Mouse (Mus musculus): ENCODE data around the gene Nrxn3. TPM values are rescaled to one million over a fixed set of nuclear protein-coding genes. Genes with fewer than 3 reads are reported as not detected.

Gene Nrxn3
- polyA plus RNA-seq, 1 experiment from 2014 or later, result 96.9 TPM

DNA sequence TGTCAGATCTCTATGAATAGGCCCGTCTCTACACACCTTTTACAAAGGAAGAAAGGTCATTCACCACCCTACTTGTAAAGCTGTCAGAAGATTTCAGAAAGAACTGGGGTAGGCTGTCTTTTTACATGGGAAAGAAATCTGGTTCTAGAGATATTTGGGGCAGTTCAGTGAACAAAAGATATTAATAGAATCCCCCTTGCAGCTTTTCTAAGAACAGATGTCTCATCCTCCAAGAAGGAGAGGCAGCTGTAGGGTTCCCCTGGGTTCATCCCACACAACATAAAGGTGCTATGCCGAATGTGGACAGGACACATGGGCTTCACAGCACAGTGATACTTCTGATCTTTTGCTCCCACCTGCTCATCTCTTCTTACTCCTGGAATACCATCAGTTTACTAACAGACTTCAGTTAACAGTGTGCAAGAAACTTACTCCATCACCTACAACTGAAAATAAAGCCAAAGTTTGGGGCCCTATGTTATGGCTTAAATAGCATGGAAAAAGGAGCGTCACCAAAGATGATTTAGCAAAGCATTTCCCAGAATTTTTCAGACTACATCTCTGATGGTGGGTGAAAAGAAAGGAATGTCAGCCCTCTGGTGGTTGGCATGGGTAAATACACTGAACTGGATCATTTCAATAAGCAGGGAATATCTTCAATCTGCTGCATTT is 672.6 kb downstream of the Nrxn3 start:
- no peaks in the 10 kb centered on the region; the same call in 1 of the 2 replicates for H3K4me1 ChIP-seq (replicated peaks; ENCODE audit: control insufficient read depth, insufficient read depth, low read length)
- DNase-seq (ENCODE audit: low spot score) (peak; percentile 72), ATAC-seq (ENCODE audit: low FRiP score) (no peak)
- H3K27ac ChIP-seq, result no peak overlapping the region
- H3K9me3 ChIP-seq (ENCODE audit: control insufficient read depth, low read length), result no peaks in the 10 kb centered on the region
- no peak overlapping the region for H3K4me2 ChIP-seq (replicated peaks)
- H3K36me3 ChIP-seq (replicated peaks; ENCODE audit: control insufficient read depth, insufficient read depth), result no peaks in the 10 kb centered on the region
- H3K27me3 ChIP-seq (ENCODE audit: control insufficient read depth, insufficient read depth, low read length), result no peaks in the 10 kb centered on the region
- WGBS, result 58% methylated on average over 3 of the region's 3 CpGs
- H3K4me3 ChIP-seq (replicated peaks; ENCODE audit: low read length), result no peak overlapping the region
- no peak overlapping the region for H3K9ac ChIP-seq

DNA sequence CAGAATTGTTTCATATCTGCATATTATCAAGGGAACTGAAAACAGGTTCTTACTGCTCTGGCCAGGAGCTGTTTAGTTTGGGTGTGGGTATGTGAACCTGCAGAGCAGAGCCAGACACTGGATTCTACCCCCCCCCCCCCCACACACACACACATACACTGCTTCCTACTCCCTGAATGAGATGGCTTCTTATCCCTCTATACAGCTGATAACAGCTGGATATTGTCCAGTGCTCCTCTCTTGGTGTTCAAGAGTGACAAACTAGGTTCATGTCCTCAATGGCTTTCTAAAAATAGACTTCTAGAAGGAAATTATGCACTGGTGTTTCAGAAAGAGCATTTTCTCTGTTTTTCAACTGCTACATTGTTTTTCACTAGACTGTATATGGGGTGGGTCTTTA is 713.8 kb downstream of the Nrxn3 start:
- H3K4me3 ChIP-seq (replicated peaks; ENCODE audit: low read length), result no peak overlapping the region
- H3K9me3 ChIP-seq (ENCODE audit: control insufficient read depth, low read length), result no peaks in the 10 kb centered on the region
- ATAC-seq (ENCODE audit: low FRiP score) (no peak), DNase-seq (ENCODE audit: low spot score) (no peak)
- no peak overlapping the region for H3K9ac ChIP-seq
- H3K4me2 ChIP-seq (replicated peaks), result no peak overlapping the region
- no peaks in the 10 kb centered on the region for H3K4me1 ChIP-seq (replicated peaks; ENCODE audit: control insufficient read depth, insufficient read depth, low read length)
- no peaks in the 10 kb centered on the region for H3K27me3 ChIP-seq (ENCODE audit: control insufficient read depth, insufficient read depth, low read length)
- no peak overlapping the region for H3K27ac ChIP-seq
- no peaks in the 10 kb centered on the region for H3K36me3 ChIP-seq (replicated peaks; ENCODE audit: control insufficient read depth, insufficient read depth)

GRCm38 (mm10) chr12:89442323-89443038 is 719.8 kb downstream of the Nrxn3 start:
- no peaks in the 10 kb centered on the region for H3K4me1 ChIP-seq (replicated peaks; ENCODE audit: control insufficient read depth, insufficient read depth, low read length)
- H3K4me2 ChIP-seq (replicated peaks), result no peak overlapping the region
- ATAC-seq (ENCODE audit: low FRiP score) (no peak), DNase-seq (ENCODE audit: low spot score) (no peak)
- no peaks in the 10 kb centered on the region for H3K27me3 ChIP-seq (ENCODE audit: control insufficient read depth, insufficient read depth, low read length)
- H3K36me3 ChIP-seq (replicated peaks; ENCODE audit: control insufficient read depth, insufficient read depth), result no peaks in the 10 kb centered on the region
- H3K9ac ChIP-seq, result no peak overlapping the region
- no peaks in the 10 kb centered on the region for H3K9me3 ChIP-seq (ENCODE audit: control insufficient read depth, low read length)
- H3K27ac ChIP-seq, result no peak overlapping the region
- 25% methylated on average over 2 of the region's 2 CpGs for WGBS
- no peak overlapping the region for H3K4me3 ChIP-seq (replicated peaks; ENCODE audit: low read length)

DNA sequence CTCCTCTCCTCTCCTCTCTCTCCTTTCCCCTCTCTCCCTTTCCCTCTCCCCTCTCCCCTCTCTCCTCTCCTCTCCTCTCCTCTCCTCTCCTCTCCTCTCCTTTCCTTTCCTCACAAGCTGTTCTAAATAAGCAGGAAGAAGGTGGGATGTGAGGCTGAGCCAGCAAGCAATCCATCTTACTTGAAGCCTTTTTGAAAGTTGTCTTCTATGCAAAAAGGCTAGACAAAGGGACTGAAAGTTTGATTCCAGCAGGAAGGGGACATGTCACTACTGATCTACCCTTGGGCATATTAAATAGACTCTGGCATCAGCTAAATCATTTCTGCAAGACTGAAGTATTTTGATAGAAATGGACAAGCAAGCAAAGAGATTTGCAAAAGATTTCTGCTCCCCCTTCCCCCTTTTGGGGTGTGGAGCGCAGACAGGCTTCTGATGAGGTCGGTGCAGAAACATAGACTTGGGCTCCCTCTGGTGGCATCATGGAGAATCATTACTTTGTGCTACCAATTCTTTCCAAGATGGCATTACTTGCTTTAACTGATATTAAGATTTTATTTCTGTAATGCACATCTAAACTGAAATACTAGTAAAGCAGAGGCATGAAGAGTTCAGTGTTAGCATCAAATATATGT is 728.1 kb downstream of the Nrxn3 start:
- Histone ChIP-seq H3K4me2 (replicated peaks) (no peak overlapping the region), H3K27me3 (ENCODE audit: control insufficient read depth, insufficient read depth, low read length) (no peaks in the 10 kb centered on the region), H3K36me3 (replicated peaks; ENCODE audit: control insufficient read depth, insufficient read depth) (no peaks in the 10 kb centered on the region), H3K4me1 (replicated peaks; ENCODE audit: control insufficient read depth, insufficient read depth, low read length) (no peaks in the 10 kb centered on the region), H3K27ac (no peak overlapping the region), H3K9me3 (ENCODE audit: control insufficient read depth, low read length) (no peaks in the 10 kb centered on the region), H3K9ac (no peak overlapping the region), H3K4me3 (replicated peaks; ENCODE audit: low read length) (no peak overlapping the region)
- peak; percentile 79 for DNase-seq (ENCODE audit: low spot score)
- WGBS, result 4% methylated on average over 2 of the region's 2 CpGs
- peak; percentile 73; the same call in 1 of the 2 replicates for ATAC-seq (ENCODE audit: low FRiP score)

- H3K9me3 ChIP-seq (ENCODE audit: control insufficient read depth, low read length), result no peaks in the 10 kb centered on the region
- H3K27me3 ChIP-seq (ENCODE audit: control insufficient read depth, insufficient read depth, low read length), result no peaks in the 10 kb centered on the region
- H3K4me1 ChIP-seq (replicated peaks; ENCODE audit: control insufficient read depth, insufficient read depth, low read length), result no peaks in the 10 kb centered on the region
- H3K9ac ChIP-seq, result no peak overlapping the region
- no peak overlapping the region for H3K4me3 ChIP-seq (replicated peaks; ENCODE audit: low read length)
- no peak overlapping the region for H3K4me2 ChIP-seq (replicated peaks)
- no peak for DNase-seq (ENCODE audit: low spot score)
- no peak overlapping the region for H3K27ac ChIP-seq
- no peaks in the 10 kb centered on the region for H3K36me3 ChIP-seq (replicated peaks; ENCODE audit: control insufficient read depth, insufficient read depth)
- no peak for ATAC-seq (ENCODE audit: low FRiP score)
- 89% methylated on average over 2 of the region's 2 CpGs for WGBS
Measured at GRCm38 (mm10) chr12:89470226-89470625, 747.5 kb downstream of the Nrxn3 start.

- WGBS, result 59% methylated on average over 2 of the region's 2 CpGs
- Histone ChIP-seq H3K27ac (no peak overlapping the region), H3K36me3 (replicated peaks; ENCODE audit: control insufficient read depth, insufficient read depth) (no peaks in the 10 kb centered on the region), H3K9ac (no peak overlapping the region), H3K27me3 (ENCODE audit: control insufficient read depth, insufficient read depth, low read length) (no peaks in the 10 kb centered on the region), H3K9me3 (ENCODE audit: control insufficient read depth, low read length) (no peaks in the 10 kb centered on the region), H3K4me2 (replicated peaks) (no peak overlapping the region), H3K4me3 (replicated peaks; ENCODE audit: low read length) (no peak overlapping the region), H3K4me1 (replicated peaks; ENCODE audit: control insufficient read depth, insufficient read depth, low read length) (no peaks in the 10 kb centered on the region)
- no peak for ATAC-seq (ENCODE audit: low FRiP score)
- DNase-seq (ENCODE audit: low spot score), result no peak
Measured at GRCm38 (mm10) chr12:89471289-89471688, 748.6 kb downstream of the Nrxn3 start.

- Histone ChIP-seq H3K36me3 (replicated peaks; ENCODE audit: control insufficient read depth, insufficient read depth) (no peaks in the 10 kb centered on the region), H3K27ac (no peak overlapping the region), H3K9ac (no peak overlapping the region), H3K4me2 (replicated peaks) (no peak overlapping the region), H3K4me1 (replicated peaks; ENCODE audit: control insufficient read depth, insufficient read depth, low read length) (no peaks in the 10 kb centered on the region), H3K4me3 (replicated peaks; ENCODE audit: low read length) (no peak overlapping the region), H3K27me3 (ENCODE audit: control insufficient read depth, insufficient read depth, low read length) (no peaks in the 10 kb centered on the region), H3K9me3 (ENCODE audit: control insufficient read depth, low read length) (no peaks in the 10 kb centered on the region)
- 54% methylated on average over 4 of the region's 4 CpGs for WGBS
- ATAC-seq (ENCODE audit: low FRiP score) (no peak), DNase-seq (ENCODE audit: low spot score) (no peak)
Measured at GRCm38 (mm10) chr12:89471874-89472273, 749.2 kb downstream of the Nrxn3 start.

DNA sequence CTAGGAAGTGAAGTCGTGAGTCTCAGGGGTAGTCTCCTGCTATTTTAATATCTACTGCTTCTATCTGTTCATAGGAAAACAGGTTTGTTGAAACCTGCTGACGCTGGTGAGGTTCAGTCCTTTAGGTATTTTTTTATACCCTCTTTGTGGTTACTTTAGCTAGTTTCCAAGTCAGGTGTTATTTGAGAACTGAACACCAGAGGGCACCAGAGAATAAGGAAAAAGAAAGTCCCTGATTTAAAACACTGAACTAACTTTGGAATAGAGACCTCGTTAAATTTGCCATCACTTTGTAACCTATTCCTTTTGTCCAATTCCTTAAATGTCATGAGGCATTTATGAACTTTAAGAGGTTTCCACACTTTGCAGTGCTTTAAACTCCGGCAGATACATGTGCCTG is 756.4 kb downstream of the Nrxn3 start:
- DNase-seq (ENCODE audit: low spot score), result peak; percentile 91
- H3K4me3 ChIP-seq (replicated peaks; ENCODE audit: low read length), result no peak overlapping the region
- H3K4me1 ChIP-seq (replicated peaks; ENCODE audit: control insufficient read depth, insufficient read depth, low read length), result no peaks in the 10 kb centered on the region
- H3K4me2 ChIP-seq (replicated peaks), result no peak overlapping the region
- no peak for ATAC-seq (ENCODE audit: low FRiP score)
- H3K27ac ChIP-seq, result no peak overlapping the region
- H3K9ac ChIP-seq, result no peak overlapping the region
- 25% methylated on average over 4 of the region's 4 CpGs for WGBS
- no peaks in the 10 kb centered on the region for H3K36me3 ChIP-seq (replicated peaks; ENCODE audit: control insufficient read depth, insufficient read depth)
- H3K27me3 ChIP-seq (ENCODE audit: control insufficient read depth, insufficient read depth, low read length), result no peaks in the 10 kb centered on the region
- no peaks in the 10 kb centered on the region for H3K9me3 ChIP-seq (ENCODE audit: control insufficient read depth, low read length)

- no peaks in the 10 kb centered on the region for H3K9me3 ChIP-seq (ENCODE audit: control insufficient read depth, low read length)
- H3K4me2 ChIP-seq (replicated peaks), result no peak overlapping the region
- H3K27me3 ChIP-seq (ENCODE audit: control insufficient read depth, insufficient read depth, low read length), result no peaks in the 10 kb centered on the region
- WGBS, result 34% methylated on average over 5 of the region's 5 CpGs
- no peak for DNase-seq (ENCODE audit: low spot score)
- H3K9ac ChIP-seq, result no peak overlapping the region
- no peak overlapping the region for H3K4me3 ChIP-seq (replicated peaks; ENCODE audit: low read length)
- H3K27ac ChIP-seq, result no peak overlapping the region
- no peak for ATAC-seq (ENCODE audit: low FRiP score)
- no peaks in the 10 kb centered on the region for H3K36me3 ChIP-seq (replicated peaks; ENCODE audit: control insufficient read depth, insufficient read depth)
- H3K4me1 ChIP-seq (replicated peaks; ENCODE audit: control insufficient read depth, insufficient read depth, low read length), result no peaks in the 10 kb centered on the region
Measured at GRCm38 (mm10) chr12:89482223-89482622, 759.5 kb downstream of the Nrxn3 start.

All from hindbrain, embryonic 14.5 days (tissue).